Mouse (Mus musculus): Measurements from ENCODE around the gene Psma5. TPM values are rescaled to one million over a fixed set of nuclear protein-coding genes. Genes with fewer than 3 reads are reported as not detected.
"Not testable (repeated sequence)": the region's sequence is repeated elsewhere in the genome, so short reads cannot be mapped to it uniquely, and the experiment has no call there.

Gene Psma5
- polyA plus RNA-seq, 1 experiment: 36.2 TPM

- WGBS: 87% methylated on average over 4 of the region's 4 CpGs
- H3K27me3 ChIP-seq (ENCODE audit: control insufficient read depth, insufficient read depth, low read length): no peaks in the 10 kb centered on the region
- TF ChIP-seq CTCF (IDR thresholded peaks at IDR 0.05; ENCODE audit: extremely low read depth, insufficient read length, insufficient replicate concordance, low read depth, low read length): no peak
- TF ChIP-seq POLR2A (IDR thresholded peaks at IDR 0.05; ENCODE audit: low read depth, low read length): no peak
- no peaks in the 10 kb centered on the region for H3K4me1 ChIP-seq (ENCODE audit: control insufficient read depth, insufficient read depth, insufficient read length, low read length)
- no peaks in the 10 kb centered on the region for H3K36me3 ChIP-seq (ENCODE audit: control insufficient read depth, insufficient read depth, low read length)
- no peak overlapping the region for H3K4me3 ChIP-seq (ENCODE audit: low read depth, low read length)
- H3K27ac ChIP-seq (ENCODE audit: insufficient read depth, low read depth, low read length): no peak overlapping the region
These were observed 25.1 kb upstream of the Psma5 start for GRCm38 (mm10) chr3:108231646-108232045.

GRCm38 (mm10) chr3:108237474-108238102 lies 19.1 kb upstream of the Psma5 start:
- H3K27me3 ChIP-seq (ENCODE audit: control insufficient read depth, insufficient read depth, low read length); H3K36me3 ChIP-seq (ENCODE audit: control insufficient read depth, insufficient read depth, low read length); H3K4me3 ChIP-seq (ENCODE audit: low read depth, low read length); H3K4me1 ChIP-seq (ENCODE audit: control insufficient read depth, insufficient read depth, insufficient read length, low read length); H3K27ac ChIP-seq (ENCODE audit: insufficient read depth, low read depth, low read length): not testable (repeated sequence)
- TF ChIP-seq CTCF (IDR thresholded peaks at IDR 0.05; ENCODE audit: extremely low read depth, insufficient read length, insufficient replicate concordance, low read depth, low read length): peak; percentile 25; the same call in 1 of the 2 replicates
- WGBS: 88% methylated on average over 4 of the region's 4 CpGs

GRCm38 (mm10) chr3:108241243-108241839 lies 15.4 kb upstream of the Psma5 start:
- Histone ChIP-seq H3K36me3 (ENCODE audit: control insufficient read depth, insufficient read depth, low read length) (no peaks in the 10 kb centered on the region), H3K27me3 (ENCODE audit: control insufficient read depth, insufficient read depth, low read length) (no peaks in the 10 kb centered on the region), H3K27ac (ENCODE audit: insufficient read depth, low read depth, low read length) (no peak overlapping the region), H3K4me1 (ENCODE audit: control insufficient read depth, insufficient read depth, insufficient read length, low read length) (no peaks in the 10 kb centered on the region), H3K4me3 (ENCODE audit: low read depth, low read length) (no peak overlapping the region)
- WGBS: 90% methylated on average over 3 of the region's 3 CpGs
- TF ChIP-seq CTCF (IDR thresholded peaks at IDR 0.05; ENCODE audit: extremely low read depth, insufficient read length, insufficient replicate concordance, low read depth, low read length) (no peak), POLR2A (IDR thresholded peaks at IDR 0.05; ENCODE audit: low read depth, low read length) (no peak)

GRCm38 (mm10) chr3:108246857-108247256 lies 9.9 kb upstream of the Psma5 start:
- Histone ChIP-seq H3K4me3 (ENCODE audit: low read depth, low read length) (no peak overlapping the region), H3K27me3 (ENCODE audit: control insufficient read depth, insufficient read depth, low read length) (no peaks in the 10 kb centered on the region), H3K4me1 (ENCODE audit: control insufficient read depth, insufficient read depth, insufficient read length, low read length) (no peaks in the 10 kb centered on the region), H3K36me3 (ENCODE audit: control insufficient read depth, insufficient read depth, low read length) (no peaks in the 10 kb centered on the region), H3K27ac (ENCODE audit: insufficient read depth, low read depth, low read length) (no peak overlapping the region)
- 76% methylated on average over 2 of the region's 2 CpGs for WGBS
- TF ChIP-seq CTCF (IDR thresholded peaks at IDR 0.05; ENCODE audit: extremely low read depth, insufficient read length, insufficient replicate concordance, low read depth, low read length) (no peak), POLR2A (IDR thresholded peaks at IDR 0.05; ENCODE audit: low read depth, low read length) (no peak)

GRCm38 (mm10) chr3:108257831-108258500 lies 1.2 kb downstream of the Psma5 start:
- Histone ChIP-seq H3K27me3 (ENCODE audit: control insufficient read depth, insufficient read depth, low read length) (no peaks in the 10 kb centered on the region), H3K4me1 (ENCODE audit: control insufficient read depth, insufficient read depth, insufficient read length, low read length) (peaks cover 3% of the 10 kb centered on the region; the same call in 1 of the 2 replicates), H3K27ac (ENCODE audit: insufficient read depth, low read depth, low read length) (peak overlapping the region; percentile 78), H3K36me3 (ENCODE audit: control insufficient read depth, insufficient read depth, low read length) (peaks cover 10% of the 10 kb centered on the region), H3K4me3 (ENCODE audit: low read depth, low read length) (no peak overlapping the region; the same call in 1 of the 2 replicates)
- WGBS: 7% methylated on average over 3 of the region's 3 CpGs
- TF ChIP-seq CTCF (IDR thresholded peaks at IDR 0.05; ENCODE audit: extremely low read depth, insufficient read length, insufficient replicate concordance, low read depth, low read length): no peak
- no peak for TF ChIP-seq POLR2A (IDR thresholded peaks at IDR 0.05; ENCODE audit: low read depth, low read length)

- Histone ChIP-seq H3K4me3 (ENCODE audit: low read depth, low read length) (no peak overlapping the region), H3K4me1 (ENCODE audit: control insufficient read depth, insufficient read depth, insufficient read length, low read length) (peaks cover 3% of the 10 kb centered on the region; the same call in 1 of the 2 replicates), H3K36me3 (ENCODE audit: control insufficient read depth, insufficient read depth, low read length) (peaks cover 16% of the 10 kb centered on the region), H3K27ac (ENCODE audit: insufficient read depth, low read depth, low read length) (no peak overlapping the region), H3K27me3 (ENCODE audit: control insufficient read depth, insufficient read depth, low read length) (no peaks in the 10 kb centered on the region)
- WGBS: 51% methylated on average over 3 of the region's 3 CpGs
- TF ChIP-seq CTCF (IDR thresholded peaks at IDR 0.05; ENCODE audit: extremely low read depth, insufficient read length, insufficient replicate concordance, low read depth, low read length) (no peak), POLR2A (IDR thresholded peaks at IDR 0.05; ENCODE audit: low read depth, low read length) (no peak)
These were observed 2.6 kb downstream of the Psma5 start for GRCm38 (mm10) chr3:108259319-108259718.

- WGBS: 82% methylated on average over 5 of the region's 5 CpGs
- not testable (repeated sequence) for H3K4me3 ChIP-seq (ENCODE audit: low read depth, low read length); H3K4me1 ChIP-seq (ENCODE audit: control insufficient read depth, insufficient read depth, insufficient read length, low read length); H3K27me3 ChIP-seq (ENCODE audit: control insufficient read depth, insufficient read depth, low read length); H3K27ac ChIP-seq (ENCODE audit: insufficient read depth, low read depth, low read length)
- peaks cover 29% of the 10 kb centered on the region for H3K36me3 ChIP-seq (ENCODE audit: control insufficient read depth, insufficient read depth, low read length)
These were observed 22.8 kb downstream of the Psma5 start for GRCm38 (mm10) chr3:108279495-108279894.
